Mouse (Mus musculus): ENCODE results near the gene Krt13. TPM values are rescaled to one million over a fixed set of nuclear protein-coding genes. Genes with fewer than 3 reads are reported as not detected.

The Krt13 gene
- polyA plus RNA-seq (2012; rRNA removed; ENCODE audit: low replicate concordance): 0.49 TPM in 1 of 2 replicates, not detected in the other

DNA sequence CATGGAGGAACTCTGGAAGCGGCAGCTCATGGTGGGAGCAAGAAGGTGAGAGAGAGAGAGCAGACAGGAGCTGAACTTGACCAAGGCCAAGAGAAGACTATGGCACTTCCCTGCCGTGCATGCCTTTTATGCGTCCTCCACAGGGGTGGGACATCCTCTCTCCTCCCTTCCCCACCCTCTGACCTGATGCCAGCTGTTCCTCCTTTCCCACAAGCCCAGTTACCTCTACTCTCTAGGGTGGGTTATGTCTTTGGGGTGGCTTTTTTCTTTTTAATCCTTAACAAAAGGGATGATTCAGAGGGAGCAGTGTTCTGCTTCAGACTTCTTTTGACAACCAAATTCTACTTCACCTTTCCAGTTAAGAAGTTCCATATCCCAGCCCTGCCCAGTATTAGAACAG, at the start of gene Krt13:
Gene Krt13 (minus strand): TSS at position 101 of the 400 bp plus-strand sequence.

DNA sequence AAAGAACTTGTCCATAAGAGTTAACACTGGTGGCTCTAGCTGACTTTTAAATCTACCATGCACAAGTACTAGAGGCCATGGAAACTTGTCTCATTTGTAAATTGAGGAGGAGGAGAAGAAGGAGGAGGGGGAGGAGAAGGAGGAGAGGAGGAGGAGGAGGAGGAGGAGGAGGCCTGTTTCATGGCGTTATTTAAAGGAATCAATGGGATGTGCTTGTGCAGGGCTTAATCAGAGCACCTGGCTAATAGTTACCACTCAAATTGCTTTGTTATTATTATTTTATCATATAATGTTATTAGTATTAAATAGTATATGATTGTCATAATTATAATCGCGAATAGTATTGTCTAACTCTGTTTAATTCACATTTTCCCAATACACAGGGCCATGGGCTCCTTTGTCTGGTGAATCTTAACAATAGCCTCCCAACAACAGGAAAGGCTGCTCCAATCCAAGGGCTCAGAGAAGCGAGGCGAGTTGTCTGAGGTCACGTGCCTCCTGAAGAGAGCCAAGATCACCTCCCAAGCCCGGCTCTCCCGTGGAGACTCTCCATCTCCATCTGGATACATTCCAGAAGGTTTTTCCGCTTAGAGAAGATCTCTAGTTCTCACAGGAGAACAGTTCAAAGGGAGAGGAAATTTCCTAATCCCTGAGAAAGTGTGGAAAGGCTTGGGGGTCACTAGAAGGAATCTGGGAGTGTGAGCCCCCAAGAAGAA, 27.4 kb upstream of the Krt13 start, which contains the start of gene Krt19:
Gene Krt19 (minus strand): TSS at position 51 of the 716 bp plus-strand sequence.

DNA sequence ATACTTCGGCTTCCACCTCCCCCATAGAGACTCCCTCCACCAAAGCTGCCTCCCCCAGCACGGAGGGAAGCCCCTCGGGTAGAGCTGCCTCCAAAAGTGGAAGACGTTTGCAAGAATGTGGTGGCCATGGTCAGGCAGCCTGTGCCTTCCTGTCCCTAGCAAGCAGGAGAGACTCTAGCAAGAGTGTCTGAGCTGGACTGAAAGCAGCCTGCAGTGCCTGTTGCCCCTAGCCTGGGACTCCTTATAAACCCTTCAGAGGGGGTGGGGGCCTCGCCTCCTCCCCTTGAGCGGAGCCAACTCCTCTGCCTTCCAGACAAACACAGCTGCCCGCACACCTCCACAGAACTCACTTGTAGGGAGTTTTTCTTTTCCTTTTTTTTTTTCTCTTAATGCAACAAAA, 14.4 kb upstream of the Krt13 start, which contains the start of gene Krt15:
Gene Krt15 (minus strand): TSS at position 198 of the 400 bp plus-strand sequence.

DNA sequence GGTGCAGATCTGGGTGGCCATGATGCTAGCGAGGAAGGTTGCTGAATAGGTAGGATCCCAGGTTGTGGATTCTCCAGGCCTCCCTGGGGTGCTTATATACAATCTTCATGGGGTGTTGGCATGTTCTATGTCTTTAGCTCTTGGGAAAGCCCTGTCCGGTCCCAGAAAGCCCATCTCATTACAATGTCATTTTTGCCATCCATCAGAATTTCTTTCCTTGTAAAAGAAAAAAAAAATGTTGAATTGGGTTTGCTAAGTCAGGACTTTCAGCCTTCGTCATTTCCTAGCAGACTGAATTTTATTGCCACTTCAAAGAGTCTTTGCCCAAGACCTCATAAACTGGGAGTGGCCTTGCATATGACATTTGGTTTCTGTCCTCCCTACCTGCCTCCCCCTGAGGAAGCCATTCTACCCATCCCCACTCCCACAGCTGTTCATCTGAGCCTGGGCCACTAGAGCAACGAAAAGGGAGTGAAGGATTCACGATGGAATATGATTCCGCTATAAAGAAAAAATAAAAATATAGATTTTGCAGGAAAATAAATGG, 15.7 kb downstream of the Krt13 start, which contains the start of gene Krt36:
Gene Krt36 (minus strand): TSS at position 51 of the 547 bp plus-strand sequence.

DNA sequence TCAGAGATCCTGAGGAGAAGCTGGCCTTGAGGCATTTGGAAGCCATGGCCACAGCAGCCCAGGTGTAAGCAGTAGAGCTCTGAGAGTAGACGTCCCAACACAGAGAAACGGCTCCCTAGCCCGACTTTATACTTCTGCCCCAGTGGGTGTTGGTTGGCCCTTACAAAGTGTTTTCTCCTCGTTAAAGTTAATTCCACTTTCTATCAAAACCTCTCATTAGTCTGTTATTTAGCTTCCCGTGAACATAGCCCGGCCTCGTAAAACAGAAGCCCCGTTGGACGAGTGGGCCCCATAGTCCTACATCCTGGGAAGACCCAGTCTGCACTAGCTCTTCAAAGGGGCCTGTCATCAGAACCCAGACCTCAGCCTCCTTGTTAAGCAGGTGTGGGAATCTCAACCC, 25.2 kb downstream of the Krt13 start, which contains the start of gene Krt35:
Gene Krt35 (minus strand): TSS at position 101 of the 400 bp plus-strand sequence.

DNA sequence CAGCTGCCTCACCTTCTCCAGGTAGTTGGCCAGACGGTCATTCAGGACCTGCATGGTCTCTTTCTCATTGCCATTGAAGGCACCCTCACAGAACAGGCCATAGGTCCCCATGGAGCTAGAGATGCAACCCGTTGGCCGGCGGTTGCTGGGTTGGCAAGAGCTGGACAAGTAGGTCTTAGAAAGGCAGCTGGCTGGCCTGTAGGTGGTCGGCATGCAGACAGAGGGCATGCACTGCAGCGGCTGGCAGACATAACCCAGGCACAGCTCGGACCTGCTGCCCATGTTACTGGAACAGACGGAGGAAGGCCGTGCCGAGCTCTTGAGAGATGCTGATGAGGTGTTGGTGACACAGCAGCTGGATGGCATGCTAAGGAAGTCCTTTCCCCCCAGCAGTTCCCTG, 33.5 kb downstream of the Krt13 start, which contains the start of gene Krt32:
Gene Krt32 (minus strand): TSS at position 366 of the 400 bp plus-strand sequence.

Other genes with a start within 250 kb of the Krt13 start
- gene Krtap9-1, start 248.2 kb downstream of the Krt13 start, polyA plus RNA-seq (2012; rRNA removed; ENCODE audit: low replicate concordance): not detected in 2 replicates
- gene Gm11567, start 242.4 kb downstream of the Krt13 start, polyA plus RNA-seq (2012; rRNA removed; ENCODE audit: low replicate concordance): not detected in 2 replicates
- gene Krtap31-1, start 213.6 kb downstream of the Krt13 start, polyA plus RNA-seq (2012; rRNA removed; ENCODE audit: low replicate concordance): not detected in 2 replicates
- gene Gm11565, start 206.8 kb downstream of the Krt13 start, polyA plus RNA-seq (2012; rRNA removed; ENCODE audit: low replicate concordance): not detected in 2 replicates
- gene Krtap31-2, start 185.3 kb downstream of the Krt13 start, polyA plus RNA-seq (2012; rRNA removed; ENCODE audit: low replicate concordance): not detected in 2 replicates
- gene Krtap9-5, start 173.1 kb downstream of the Krt13 start, polyA plus RNA-seq (2012; rRNA removed; ENCODE audit: low replicate concordance): not detected in 2 replicates
- not detected in 2 replicates for gene Krtap29-1, start 142.5 kb downstream of the Krt13 start, polyA plus RNA-seq (2012; rRNA removed; ENCODE audit: low replicate concordance)
- gene Krtap16-1, start 135.0 kb downstream of the Krt13 start, polyA plus RNA-seq (2012; rRNA removed; ENCODE audit: low replicate concordance): not detected in 2 replicates
- gene Krtap17-1, start 127.6 kb downstream of the Krt13 start, polyA plus RNA-seq (2012; rRNA removed; ENCODE audit: low replicate concordance): 2.2 TPM in 1 of 2 replicates, not detected in the other
- 0.06 TPM in 2 replicates for gene Krt33a, start 105.4 kb downstream of the Krt13 start, polyA plus RNA-seq (2012; rRNA removed; ENCODE audit: low replicate concordance)
- not detected in 2 replicates for gene Krt33b, start 91.7 kb downstream of the Krt13 start, polyA plus RNA-seq (2012; rRNA removed; ENCODE audit: low replicate concordance)
- not detected in 2 replicates for gene Krt34, start 80.0 kb downstream of the Krt13 start, polyA plus RNA-seq (2012; rRNA removed; ENCODE audit: low replicate concordance)
- not detected in 2 replicates for gene Krt31, start 71.0 kb downstream of the Krt13 start, polyA plus RNA-seq (2012; rRNA removed; ENCODE audit: low replicate concordance)
- not detected in 2 replicates for gene Krt32, start 33.3 kb downstream of the Krt13 start, polyA plus RNA-seq (2012; rRNA removed; ENCODE audit: low replicate concordance)
- not detected in 2 replicates for gene Krt35, start 25.3 kb downstream of the Krt13 start, polyA plus RNA-seq (2012; rRNA removed; ENCODE audit: low replicate concordance)
- gene Krt36, start 15.9 kb downstream of the Krt13 start, polyA plus RNA-seq (2012; rRNA removed; ENCODE audit: low replicate concordance): 2.0 and 2.9 TPM in 2 replicates
- gene Krt15, start 14.4 kb upstream of the Krt13 start, polyA plus RNA-seq (2012; rRNA removed; ENCODE audit: low replicate concordance): 1.1 TPM in 1 of 2 replicates, not detected in the other
- 14.2 and 271 TPM in 2 replicates for gene Krt19, start 27.1 kb upstream of the Krt13 start, polyA plus RNA-seq (2012; rRNA removed; ENCODE audit: low replicate concordance)
- gene Krt9, start 71.7 kb upstream of the Krt13 start, polyA plus RNA-seq (2012; rRNA removed; ENCODE audit: low replicate concordance): 0.04 TPM in 1 of 2 replicates, not detected in the other
- gene Krt14, start 86.0 kb upstream of the Krt13 start, polyA plus RNA-seq (2012; rRNA removed; ENCODE audit: low replicate concordance): 0.11 and 0.26 TPM in 2 replicates
- gene Krt16, start 127.3 kb upstream of the Krt13 start, polyA plus RNA-seq (2012; rRNA removed; ENCODE audit: low replicate concordance): not detected in 2 replicates
- gene Krt17, start 139.5 kb upstream of the Krt13 start, polyA plus RNA-seq (2012; rRNA removed; ENCODE audit: low replicate concordance): 4.0 TPM in 1 of 2 replicates, not detected in the other
- gene Krt42, start 148.3 kb upstream of the Krt13 start, polyA plus RNA-seq (2012; rRNA removed; ENCODE audit: low replicate concordance): not detected in 2 replicates
- 118 and 139 TPM in 2 replicates for gene Eif1, start 198.3 kb upstream of the Krt13 start, polyA plus RNA-seq (2012; rRNA removed; ENCODE audit: low replicate concordance)
- not detected in 2 replicates for gene Gast, start 212.8 kb upstream of the Krt13 start, polyA plus RNA-seq (2012; rRNA removed; ENCODE audit: low replicate concordance)
- gene Hap1, start 234.6 kb upstream of the Krt13 start, polyA plus RNA-seq (2012; rRNA removed; ENCODE audit: low replicate concordance): 0.97 and 7.3 TPM in 2 replicates